In genomic region chr1:59719900-59720299, GRCm38 (mm10) we compare ENCODE assay signal across 8 mouse cellular contexts. TPM values are rescaled to one million over a fixed set of nuclear protein-coding genes. Genes with fewer than 3 reads are reported as not detected.
DNase-seq lines count a peak whose midpoint lies in the region; ATAC-seq and TF ChIP-seq lines count a peak whose summit lies in the region.

No protein-coding gene starts in this region.

- H3K27me3 ChIP-seq in forebrain, postnatal 0 days (ENCODE audit: insufficient read depth, low read length), result no peaks in the 10 kb centered on the region
- no peaks in the 10 kb centered on the region for H3K27me3 ChIP-seq in forebrain, embryonic 16.5 days (replicated peaks; ENCODE audit: control insufficient read depth, insufficient read depth, low read length)
- H3K27me3 ChIP-seq in lung, embryonic 14.5 days (ENCODE audit: insufficient read depth, low read length), result no peaks in the 10 kb centered on the region

- H3K9ac ChIP-seq in forebrain, postnatal 0 days, result no peak overlapping the region
- H3K9ac ChIP-seq in forebrain, embryonic 16.5 days (replicated peaks; ENCODE audit: low read depth, low read length), result no peak overlapping the region
- H3K9ac ChIP-seq in lung, embryonic 14.5 days, result no peak overlapping the region

- no peak overlapping the region for H3K4me3 ChIP-seq in forebrain, postnatal 0 days (ENCODE audit: low read depth, low read length)
- H3K4me3 ChIP-seq in forebrain, embryonic 16.5 days (replicated peaks; ENCODE audit: low read length), result no peak overlapping the region
- H3K4me3 ChIP-seq in lung, embryonic 14.5 days (ENCODE audit: low read depth, low read length), result no peak overlapping the region
- H3K4me3 ChIP-seq in lung, adult 2 months (replicated peaks; ENCODE audit: extremely low read depth, low read depth, low read length), result no peak overlapping the region

- H3K4me1 ChIP-seq in forebrain, postnatal 0 days (ENCODE audit: insufficient read depth), result no peaks in the 10 kb centered on the region
- no peaks in the 10 kb centered on the region for H3K4me1 ChIP-seq in forebrain, embryonic 16.5 days (replicated peaks; ENCODE audit: control insufficient read depth, insufficient read depth, low read length)
- H3K4me1 ChIP-seq in lung, embryonic 14.5 days (ENCODE audit: insufficient read depth), result no peaks in the 10 kb centered on the region
- H3K4me1 ChIP-seq in lung, adult 2 months (ENCODE audit: control insufficient read depth, insufficient read depth, low read length), result peaks cover 4% of the 10 kb centered on the region

- TF ChIP-seq POLR2A in lung, adult 2 months (IDR thresholded peaks at IDR 0.05; ENCODE audit: borderline replicate concordance, extremely low read depth, low read depth, low read length), result no peak

- H3K36me3 ChIP-seq in forebrain, postnatal 0 days (ENCODE audit: insufficient read depth), result peaks cover 31% of the 10 kb centered on the region
- no peaks in the 10 kb centered on the region for H3K36me3 ChIP-seq in forebrain, embryonic 16.5 days (ENCODE audit: control insufficient read depth, insufficient read depth)
- peaks cover 47% of the 10 kb centered on the region for H3K36me3 ChIP-seq in lung, embryonic 14.5 days (ENCODE audit: insufficient read depth)

- WGBS in forebrain, postnatal 0 days, result 42% methylated on average over 4 of the region's 4 CpGs
- 47% methylated on average over 4 of the region's 4 CpGs for WGBS in forebrain, embryonic 16.5 days
- 32% methylated on average over 4 of the region's 4 CpGs for WGBS in lung, embryonic 14.5 days
- WGBS in lung, adult 2 months, result 23% methylated on average over 4 of the region's 4 CpGs

- no peak overlapping the region for H3K27ac ChIP-seq in forebrain, postnatal 0 days (ENCODE audit: low read depth, low read length)
- H3K27ac ChIP-seq in forebrain, embryonic 16.5 days (ENCODE audit: low read length), result no peak overlapping the region
- no peak overlapping the region for H3K27ac ChIP-seq in lung, embryonic 14.5 days (ENCODE audit: low read depth)

- TF ChIP-seq CTCF in forebrain, postnatal 0 days (IDR thresholded peaks at IDR 0.05; ENCODE audit: low read depth), result peak; percentile 66
- TF ChIP-seq CTCF in lung, embryonic 14.5 days (IDR thresholded peaks at IDR 0.05; ENCODE audit: low read depth), result peak; percentile 61
- TF ChIP-seq CTCF in lung, adult 2 months (IDR thresholded peaks at IDR 0.05; ENCODE audit: insufficient read depth, low read length), result no peak; the same call in 1 of the 2 replicates

- no peaks in the 10 kb centered on the region for H3K9me3 ChIP-seq in forebrain, postnatal 0 days (ENCODE audit: low read length)
- no peaks in the 10 kb centered on the region for H3K9me3 ChIP-seq in forebrain, embryonic 16.5 days (ENCODE audit: control insufficient read depth, low read length)
- H3K9me3 ChIP-seq in lung, embryonic 14.5 days (ENCODE audit: low read depth, low read length), result no peaks in the 10 kb centered on the region

- peak; percentile 54 for DNase-seq in forebrain, postnatal 0 days
- peak; percentile 86 for DNase-seq in lung, embryonic 14.5 days
- no peak for DNase-seq in lung, adult 2 months
- DNase-seq in c-Kit-negative CD71-positive TER-119-positive erythroid progenitor cells, embryonic 14.5 days (ENCODE audit: low read depth, low spot score), result peak; percentile 4
- peak; percentile 27 for DNase-seq in kidney, postnatal 14 days
- DNase-seq in urinary bladder, postnatal 25 days (ENCODE audit: low spot score), result no peak

- no peak overlapping the region for H3K4me2 ChIP-seq in forebrain, postnatal 0 days (ENCODE audit: low read depth)
- H3K4me2 ChIP-seq in forebrain, embryonic 16.5 days (ENCODE audit: low read length), result no peak overlapping the region
- no peak overlapping the region for H3K4me2 ChIP-seq in lung, embryonic 14.5 days

- 0 out of 2 replicates have a peak, but pooled peaks have one; percentile 18 for ATAC-seq in forebrain, postnatal 0 days
- ATAC-seq in forebrain, embryonic 16.5 days, result no peak
- ATAC-seq in lung, embryonic 14.5 days (ENCODE audit: insufficient read depth), result peak; percentile 55; the same call in 1 of the 2 replicates
- ATAC-seq in granulocyte monocyte progenitor cell, adult 5-6 weeks (replicated peaks; ENCODE audit: poor library complexity, severe bottlenecking), result no peak; the same call in 1 of the 2 replicates

RNA-seq across cellular contexts. Expression of gene Nop58, which starts 35.1 kb away (rescaled TPM):
- total RNA-seq in forebrain, postnatal 0 days (2014; rRNA removed), result 79.6 and 91.1 TPM in 2 replicates
- polyA plus RNA-seq in forebrain, postnatal 0 days (2015; fragmentation: Nextera tagmentation; extraction: Ambion mirVana), result 106 and 143 TPM in 2 replicates
- 172 and 181 TPM in 2 replicates for polyA plus RNA-seq in forebrain, embryonic 16.5 days (2015; fragmentation: Nextera tagmentation; extraction: Ambion mirVana)
- 272 and 284 TPM in 2 replicates for polyA plus RNA-seq in lung, embryonic 14.5 days (2014; fragmentation: Nextera tagmentation; extraction: Ambion mirVana)
- polyA plus RNA-seq in lung, adult 2 months (2012; rRNA removed), result 11.6 and 17.1 TPM in 2 replicates
- total RNA-seq in granulocyte monocyte progenitor cell, adult 5-6 weeks (2014; fragmentation: Nextera tagmentation), result 141 and 193 TPM in 2 replicates
- 1,413 and 1,436 TPM in 2 replicates for total RNA-seq in granulocyte monocyte progenitor cell, adult 5-6 weeks (2017)

RNA-seq across cellular contexts. Expression of gene Bmpr2, which starts 43.3 kb away (rescaled TPM):
- 59.8 and 71.4 TPM in 2 replicates for total RNA-seq in forebrain, postnatal 0 days (2014; rRNA removed)
- polyA plus RNA-seq in forebrain, postnatal 0 days (2015; fragmentation: Nextera tagmentation; extraction: Ambion mirVana), result 5.5 and 8.9 TPM in 2 replicates
- polyA plus RNA-seq in forebrain, embryonic 16.5 days (2015; fragmentation: Nextera tagmentation; extraction: Ambion mirVana), result 13.5 and 15.4 TPM in 2 replicates
- 14.4 and 14.7 TPM in 2 replicates for polyA plus RNA-seq in lung, embryonic 14.5 days (2014; fragmentation: Nextera tagmentation; extraction: Ambion mirVana)
- polyA plus RNA-seq in lung, adult 2 months (2012; rRNA removed), result 41.0 and 55.7 TPM in 2 replicates
- total RNA-seq in granulocyte monocyte progenitor cell, adult 5-6 weeks (2014; fragmentation: Nextera tagmentation), result 12.5 and 14.5 TPM in 2 replicates
- total RNA-seq in granulocyte monocyte progenitor cell, adult 5-6 weeks (2017), result 5.7 and 11.8 TPM in 2 replicates

RNA-seq across cellular contexts. Expression of gene Sumo1, which starts 49.3 kb away (rescaled TPM):
- total RNA-seq in forebrain, postnatal 0 days (2014; rRNA removed), result 172 and 182 TPM in 2 replicates
- 369 and 428 TPM in 2 replicates for polyA plus RNA-seq in forebrain, postnatal 0 days (2015; fragmentation: Nextera tagmentation; extraction: Ambion mirVana)
- 406 and 423 TPM in 2 replicates for polyA plus RNA-seq in forebrain, embryonic 16.5 days (2015; fragmentation: Nextera tagmentation; extraction: Ambion mirVana)
- polyA plus RNA-seq in lung, embryonic 14.5 days (2014; fragmentation: Nextera tagmentation; extraction: Ambion mirVana), result 412 and 431 TPM in 2 replicates
- polyA plus RNA-seq in lung, adult 2 months (2012; rRNA removed), result 10.4 and 16.2 TPM in 2 replicates
- total RNA-seq in granulocyte monocyte progenitor cell, adult 5-6 weeks (2014; fragmentation: Nextera tagmentation), result 216 and 240 TPM in 2 replicates
- total RNA-seq in granulocyte monocyte progenitor cell, adult 5-6 weeks (2017), result 174 and 183 TPM in 2 replicates

Comparison
In these comparisons a context has a peak if more than half of its experiments do, and no peak if none do; other contexts are left out.
1. ATAC-seq: peak in forebrain, postnatal 0 days (single experiment) and lung, embryonic 14.5 days (single experiment); none in forebrain, embryonic 16.5 days (single experiment) and granulocyte monocyte progenitor cell, adult 5-6 weeks (single experiment).
2. DNase-seq: peak in forebrain, postnatal 0 days (single experiment), lung, embryonic 14.5 days (single experiment), c-Kit-negative CD71-positive TER-119-positive erythroid progenitor cells, embryonic 14.5 days (single experiment) and kidney, postnatal 14 days (single experiment); none in lung, adult 2 months (single experiment) and urinary bladder, postnatal 25 days (single experiment).
3. RNA of gene Sumo1, which starts 49.3 kb away (polyA plus RNA-seq): 412 to 431 TPM in lung, embryonic 14.5 days, 406 to 423 TPM in forebrain, embryonic 16.5 days and 369 to 428 TPM in forebrain, postnatal 0 days; 10.4 to 16.2 TPM in lung, adult 2 months; every median in the first group is over 10 times any median in the second.